Mouse (Mus musculus) thymus, adult 2 months (tissue): ENCODE measurements around the gene Hist1h2bf.

ENCODE experiments used
- CTCF ChIP-seq: fragments of 200-500 bp; IDR thresholded peaks from 2 replicates; pipeline ENCODE4 v1.5.1; 2012; ENCODE audit warnings: mild to moderate bottlenecking, control low read depth, low read length, moderate library complexity, borderline replicate concordance; ENCODE audit not compliant: control insufficient read depth, poor library complexity, insufficient read depth; ENCODE audit errors: extremely low read depth
- POLR2A ChIP-seq: fragments of 200-500 bp; IDR thresholded peaks from 2 replicates; pipeline ENCODE4 v1.6.1; 2012; ENCODE audit warnings: mild to moderate bottlenecking, low read length, control low read depth, moderate library complexity; ENCODE audit not compliant: control insufficient read depth, poor library complexity, insufficient read depth; ENCODE audit errors: extremely low read depth

DNA sequence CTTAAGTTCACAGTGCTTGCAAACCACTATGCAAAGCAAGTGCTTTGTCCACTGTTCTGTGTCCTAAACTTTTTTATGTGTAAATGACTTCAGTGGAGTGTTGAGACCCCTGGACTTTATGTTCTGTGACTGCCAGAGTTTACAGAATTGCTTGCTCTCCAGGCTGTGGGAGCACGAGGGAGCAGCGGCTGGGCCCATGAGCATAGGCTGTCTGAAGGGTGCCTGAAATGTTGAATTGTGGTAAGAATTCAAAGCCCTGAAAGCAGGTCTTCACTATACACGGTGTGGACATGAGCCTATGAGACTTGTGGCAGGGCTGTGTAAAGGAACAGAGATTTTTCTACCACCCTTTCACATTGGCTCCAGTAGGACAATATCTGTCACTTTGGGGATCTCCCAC, 37.6 kb upstream of the Hist1h2bf start:
- TF ChIP-seq CTCF (no peak), POLR2A (no peak)
